Mouse (Mus musculus) testis, postnatal 14 days (tissue): Measurements from ENCODE around the gene Prl7a1.

ENCODE experiments used
- DNase-seq: peaks from one replicate; pipeline ENCODE4 v3.0.0; 2021; ENCODE audit warnings: low spot score

The Prl7a1 gene

GRCm38 (mm10) chr13:27642393-27642792 lies at the start of gene Prl7a1:
Gene Prl7a1 (minus strand): TSS chr13:27642493.
- DNase-seq, result no peak

- DNase-seq, result no peak
These were observed 25.6 kb upstream of the Prl7a1 start, which contains the start of gene Prl7a2 for GRCm38 (mm10) chr13:27667936-27668335. Gene Prl7a2 (minus strand): TSS chr13:27668036.

- DNase-seq, result no peak
These were observed 18.5 kb upstream of the Prl7a1 start for GRCm38 (mm10) chr13:27660747-27661146.

GRCm38 (mm10) chr13:27610482-27610881 lies 31.8 kb downstream of the Prl7a1 start, which contains the start of gene Prl7b1:
Gene Prl7b1 (minus strand): TSS chr13:27610582.
- no peak for DNase-seq
